Mouse (Mus musculus) neural tube, embryonic 14.5 days (tissue): ENCODE results near the gene Ppm1n. TPM values are rescaled to one million over a fixed set of nuclear protein-coding genes. Genes with fewer than 3 reads are reported as not detected.

Experiments used
- ATAC-seq: fragments of 200-750 bp; cut with Nextera tagmentation; 2 replicates; pipeline ENCODE4 v1.8.0; 2017; ENCODE audit warnings: low read depth, mild to moderate bottlenecking, moderate TSS enrichment, moderate library complexity
- H3K27ac ChIP-seq: fragments of 300-500 bp; sonication (generic); 2 replicates; pipeline ENCODE4 v1.5.1; 2014; ENCODE audit warnings: low read depth, mild to moderate bottlenecking, control low read depth, low read length, moderate library complexity, mixed read lengths
- H3K27me3 ChIP-seq: fragments of 300-500 bp; sonication (generic); 2 replicates; pipeline ENCODE4 v1.6.1; 2014; ENCODE audit warnings: low read length; ENCODE audit not compliant: control insufficient read depth, insufficient read depth
- H3K36me3 ChIP-seq: fragments of 300-500 bp; sonication (generic); 2 replicates; pipeline ENCODE4 v1.6.1; 2014; ENCODE audit warnings: low read length, mixed read lengths; ENCODE audit not compliant: control insufficient read depth, insufficient read depth
- H3K4me1 ChIP-seq: fragments of 300-500 bp; sonication (generic); 2 replicates; pipeline ENCODE4 v1.6.1; 2014; ENCODE audit warnings: low read length; ENCODE audit not compliant: control insufficient read depth, insufficient read depth
- H3K4me2 ChIP-seq: fragments of 300-500 bp; sonication (generic); 2 replicates; pipeline ENCODE4 v1.6.1; 2014; ENCODE audit warnings: mild to moderate bottlenecking, low read depth, low read length, control low read depth
- H3K4me3 ChIP-seq: fragments of 300-500 bp; sonication (generic); 2 replicates; pipeline ENCODE4 v1.5.1; 2014; ENCODE audit warnings: low read depth, low read length, control low read depth, mixed read lengths
- H3K9ac ChIP-seq: fragments of 300-500 bp; sonication (generic); replicated peaks from 2 replicates; pipeline ENCODE4 v1.6.1; 2014; ENCODE audit warnings: low read depth, mild to moderate bottlenecking, control low read depth, low read length, mixed read lengths
- H3K9me3 ChIP-seq: fragments of 300-500 bp; sonication (generic); 2 replicates; pipeline ENCODE4 v1.6.1; 2016; ENCODE audit warnings: low read length; ENCODE audit not compliant: control insufficient read depth
- WGBS: fragments of 180-500 bp; shearing (Covaris S2); extraction: QIAGEN DNeasy Blood & Tissue Kit; methylation state at CpG from one replicate; pipeline ENCODE4 v1.1.7; 2014; 5-methylcytosine and 5-hydroxymethylcytosine counted together
- polyA plus RNA-seq: library from polyadenylated mRNA; unstranded; fragments of >200 nt; fragmentation: Nextera tagmentation; extraction: Ambion mirVana; gene quantifications from 2 replicates; pipeline ENCODE4 v1.2.1, GENCODE M21; 2014

Ppm1n gene
- polyA plus RNA-seq, 1 experiment from 2014 or later: 0.75 TPM

DNA sequence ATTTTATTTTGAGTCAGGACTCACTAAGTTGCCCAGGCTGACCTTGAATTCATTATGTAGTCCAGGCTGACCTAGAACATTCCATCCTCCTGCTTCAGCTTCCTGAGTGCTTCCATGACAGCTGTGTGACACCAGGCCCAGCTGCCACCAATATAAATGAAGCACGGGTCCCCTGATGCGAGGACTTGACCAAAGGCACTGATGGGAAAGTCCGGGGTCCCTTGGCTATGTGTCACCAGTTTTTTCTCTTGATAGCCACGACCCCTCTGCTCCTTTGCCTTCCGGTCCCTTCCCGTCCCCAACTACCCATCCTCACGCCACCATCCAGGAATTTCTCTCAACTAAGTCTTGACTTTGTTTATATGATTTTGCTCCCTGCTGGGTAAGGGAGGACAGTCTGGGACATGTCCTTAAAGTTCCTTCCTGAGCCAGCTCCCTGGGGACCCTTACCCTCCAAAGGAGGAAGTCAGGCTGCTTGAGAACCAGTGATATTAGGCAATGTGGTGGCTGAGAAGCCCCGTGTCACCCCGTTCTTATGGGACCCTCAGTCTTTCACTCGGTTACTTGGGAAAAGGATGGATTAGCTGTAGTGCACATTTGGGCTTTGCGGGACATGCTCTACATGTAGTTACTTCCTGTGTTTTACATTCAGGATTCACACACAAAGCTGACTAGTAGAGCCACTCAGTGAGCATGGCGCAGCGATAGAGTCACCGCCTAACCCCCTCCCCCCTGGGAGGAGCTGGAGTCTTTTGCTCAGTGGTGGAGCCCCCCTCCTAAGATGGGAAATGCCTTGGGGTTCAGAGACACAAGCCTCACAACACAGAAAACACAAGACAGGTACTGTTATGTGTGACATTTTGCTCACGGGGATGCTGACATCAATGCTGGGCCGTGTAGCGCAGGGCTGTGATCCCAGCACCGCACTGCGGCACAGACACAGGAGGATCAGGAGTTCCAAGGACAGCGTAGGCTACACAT is 52.8 kb downstream of the Ppm1n start:
- Histone ChIP-seq H3K9me3 (no peaks in the 10 kb centered on the region), H3K4me1 (peaks cover 20% of the 10 kb centered on the region), H3K27me3 (no peaks in the 10 kb centered on the region), H3K4me2 (peak overlapping the region; percentile 87), H3K36me3 (no peaks in the 10 kb centered on the region), H3K27ac (peak overlapping the region; percentile 100), H3K9ac (peak overlapping the region; percentile 83), H3K4me3 (peak overlapping the region; percentile 60)
- 16% methylated on average over 20 of the region's 20 CpGs for WGBS
- peak; percentile 23 for ATAC-seq

Other genes starting within 250 kb of the Ppm1n start
- not detected in 2 replicates for gene Rsph6a, start 225.4 kb downstream of the Ppm1n start, polyA plus RNA-seq
- 30.2 and 35.2 TPM in 2 replicates for gene Dmwd, start 203.8 kb downstream of the Ppm1n start, polyA plus RNA-seq
- gene Dmpk, start 196.2 kb downstream of the Ppm1n start, polyA plus RNA-seq: 7.1 and 9.4 TPM in 2 replicates
- gene Six5, start 185.5 kb downstream of the Ppm1n start, polyA plus RNA-seq: 1.3 and 2.4 TPM in 2 replicates
- gene Gm4969, start 161.7 kb downstream of the Ppm1n start, polyA plus RNA-seq: 5.9 and 9.9 TPM in 2 replicates
- gene Fbxo46, start 160.2 kb downstream of the Ppm1n start, polyA plus RNA-seq: 11.6 and 13.1 TPM in 2 replicates
- 18.6 and 21.2 TPM in 2 replicates for gene Qpctl, start 130.8 kb downstream of the Ppm1n start, polyA plus RNA-seq
- 94.1 and 110 TPM in 2 replicates for gene Snrpd2, start 130.3 kb downstream of the Ppm1n start, polyA plus RNA-seq
- 0.75 and 1.8 TPM in 2 replicates for gene Gipr, start 113.9 kb downstream of the Ppm1n start, polyA plus RNA-seq
- 3.5 and 4.0 TPM in 2 replicates for gene Eml2, start 103.6 kb downstream of the Ppm1n start, polyA plus RNA-seq
- gene Gpr4, start 67.5 kb downstream of the Ppm1n start, polyA plus RNA-seq: 2.9 and 3.4 TPM in 2 replicates
- gene Opa3, start 51.7 kb downstream of the Ppm1n start, polyA plus RNA-seq: 36.6 and 37.6 TPM in 2 replicates
- gene Vasp, start 8.2 kb downstream of the Ppm1n start, polyA plus RNA-seq: 17.4 and 40.9 TPM in 2 replicates
- gene Rtn2, start 2.6 kb upstream of the Ppm1n start, polyA plus RNA-seq: 115 and 118 TPM in 2 replicates
- gene Fosb, start 30.0 kb upstream of the Ppm1n start, polyA plus RNA-seq: not detected in 2 replicates
- gene Ercc1, start 64.7 kb upstream of the Ppm1n start, polyA plus RNA-seq: 90.4 and 98.9 TPM in 2 replicates
- gene Cd3eap, start 79.4 kb upstream of the Ppm1n start, polyA plus RNA-seq: 19.1 and 21.5 TPM in 2 replicates
- 1.4 and 1.7 TPM in 2 replicates for gene Ppp1r13l, start 79.7 kb upstream of the Ppm1n start, polyA plus RNA-seq
- 11.4 TPM in 2 replicates for gene Ercc2, start 101.9 kb upstream of the Ppm1n start, polyA plus RNA-seq
- 1.1 and 2.1 TPM in 2 replicates for gene Klc3, start 124.0 kb upstream of the Ppm1n start, polyA plus RNA-seq
- 0.63 and 2.0 TPM in 2 replicates for gene Ckm, start 124.7 kb upstream of the Ppm1n start, polyA plus RNA-seq
- 17.0 and 19.2 TPM in 2 replicates for gene Mark4, start 178.8 kb upstream of the Ppm1n start, polyA plus RNA-seq
- gene Exoc3l2, start 183.3 kb upstream of the Ppm1n start, polyA plus RNA-seq: 0.71 TPM in 2 replicates
- 2.8 and 3.2 TPM in 2 replicates for gene Bloc1s3, start 228.3 kb upstream of the Ppm1n start, polyA plus RNA-seq
- 31.7 and 33.8 TPM in 2 replicates for gene Trappc6a, start 228.3 kb upstream of the Ppm1n start, polyA plus RNA-seq
- 0.52 and 1.2 TPM in 2 replicates for gene Nkpd1, start 237.8 kb upstream of the Ppm1n start, polyA plus RNA-seq